Mouse (Mus musculus): ENCODE data around the gene Ggt5. TPM values are rescaled to one million over a fixed set of nuclear protein-coding genes. Genes with fewer than 3 reads are reported as not detected.

The Ggt5 gene
- total RNA-seq (2021): 1 to 10 TPM; 2.9 to 4.6 TPM
- long read RNA-seq, experiment 1, full-length matches to known transcripts: 1 of 2 reads
- long read RNA-seq, experiment 1, partial matches to known transcripts: 1 of 2 reads
- long read RNA-seq, experiment 1, other reads (novel, unspliced or antisense): 0 of 2 reads
- long read RNA-seq, experiment 2, full-length matches to known transcripts: 2 of 2 reads
- long read RNA-seq, experiment 2, partial matches to known transcripts: 0 of 2 reads
- long read RNA-seq, experiment 2, other reads (novel, unspliced or antisense): 0 of 2 reads

DNA sequence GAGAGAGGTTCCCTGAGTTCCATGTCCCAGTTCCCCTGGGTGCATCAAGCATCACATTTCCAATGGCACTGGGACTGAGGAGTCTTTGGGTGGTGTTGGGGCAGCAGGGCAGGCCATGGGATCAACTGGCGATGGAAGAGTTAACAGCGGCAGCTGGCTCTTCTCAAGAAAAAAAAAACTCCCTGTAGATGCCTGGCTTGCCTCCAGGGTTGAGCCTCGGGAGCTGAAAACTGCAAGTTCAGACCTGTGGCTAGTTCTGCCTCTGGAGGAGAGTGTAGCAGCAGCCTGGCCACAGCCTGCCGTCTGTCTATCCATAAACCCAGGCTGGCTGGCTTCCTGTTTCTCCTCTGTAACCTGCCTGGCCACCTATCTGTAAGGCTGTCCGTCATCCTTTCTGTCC, at the start of gene Ggt5:
TSS of gene Ggt5 (plus strand) at position 212 of the 400 bp plus-strand sequence.
- H3K4me3 ChIP-seq: peak within 1 kb of the TSS; percentile 68

DNA sequence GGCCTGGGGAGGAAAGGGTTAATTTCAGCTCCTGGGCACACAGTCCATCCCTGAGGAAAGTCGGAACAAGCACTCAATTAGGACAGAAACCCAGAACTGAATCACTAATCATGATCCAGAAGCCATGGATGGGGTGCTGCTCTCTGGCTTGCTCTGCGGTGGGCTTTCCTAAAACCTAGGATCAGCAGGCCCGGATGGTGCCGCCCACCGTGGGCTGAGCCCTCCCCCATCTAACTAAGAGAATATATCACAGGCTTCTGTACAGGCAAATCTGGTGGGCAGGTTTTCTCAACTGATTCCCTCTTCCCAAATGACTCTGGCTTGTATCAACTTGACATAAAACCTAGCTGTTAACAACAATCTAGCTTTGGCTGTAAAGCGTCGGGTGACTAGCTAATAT, 41.2 kb upstream of the Ggt5 start:
- no peak overlapping the region for H3K4me3 ChIP-seq
- H3K27ac ChIP-seq: no peak overlapping the region
- DNase-seq: no peak
- TF ChIP-seq CTCF (IDR thresholded peaks at IDR 0.05): no peak
- intact Hi-C loops (cut with DNase I): no loop called here

More for the DNA sequence above, at the start of gene Ggt5:
- DNase-seq: peak; percentile 75
- no peak for TF ChIP-seq CTCF (IDR thresholded peaks at IDR 0.05)
- intact Hi-C loops (cut with DNase I): loop anchor here (5.0 to 10.0 kb wide), 2 partner anchors 118 to 366 kb away; partner anchors contain the start of gene Gm5134
- peak within 1 kb of the TSS; percentile 84 for H3K27ac ChIP-seq

DNA sequence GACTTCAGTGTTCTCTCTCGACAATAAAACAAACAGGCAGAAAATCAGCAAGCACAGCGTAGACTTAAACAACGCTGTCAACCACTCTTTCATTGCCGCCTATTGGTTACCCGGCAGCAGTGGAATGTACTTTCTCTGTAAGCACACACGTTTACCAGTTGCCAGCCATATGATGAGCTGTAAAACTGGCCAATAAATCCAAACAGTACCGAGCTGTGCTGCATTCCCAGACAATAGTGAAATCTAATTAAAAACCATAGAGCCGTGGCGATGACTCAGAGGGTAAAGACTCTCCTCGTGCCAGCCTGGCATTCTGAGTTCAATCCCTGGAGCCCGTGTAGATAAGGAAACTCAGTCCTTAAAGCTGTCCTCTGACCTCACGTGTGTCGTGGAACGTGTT, 40.7 kb upstream of the Ggt5 start:
- DNase-seq: no peak
- no peak for TF ChIP-seq CTCF (IDR thresholded peaks at IDR 0.05)
- Histone ChIP-seq H3K27ac (no peak overlapping the region), H3K4me3 (no peak overlapping the region)
- intact Hi-C loops (cut with DNase I): no loop called here

DNA sequence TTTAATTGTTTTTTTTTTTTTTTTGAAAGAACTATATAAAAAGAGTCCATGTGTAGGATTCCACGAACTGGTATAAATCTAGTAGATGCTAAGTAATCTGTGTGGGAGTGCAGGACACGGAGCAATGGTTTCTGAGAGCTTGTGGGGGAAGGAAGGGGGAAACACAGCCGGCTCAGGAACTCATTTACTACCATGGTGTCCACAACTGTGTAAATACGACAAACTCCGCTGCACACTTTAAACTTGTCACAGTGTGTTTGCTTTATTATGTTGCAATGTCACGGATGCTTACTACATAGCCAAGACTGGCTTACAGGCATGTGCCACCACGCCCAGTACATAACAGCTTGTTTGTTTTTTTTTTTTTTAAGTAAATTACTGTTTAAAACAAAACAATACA, 39.3 kb upstream of the Ggt5 start:
- TF ChIP-seq CTCF (IDR thresholded peaks at IDR 0.05): no peak
- Histone ChIP-seq H3K4me3 (no peak overlapping the region), H3K27ac (no peak overlapping the region)
- no peak for DNase-seq
- intact Hi-C loops (cut with DNase I): no loop called here

DNA sequence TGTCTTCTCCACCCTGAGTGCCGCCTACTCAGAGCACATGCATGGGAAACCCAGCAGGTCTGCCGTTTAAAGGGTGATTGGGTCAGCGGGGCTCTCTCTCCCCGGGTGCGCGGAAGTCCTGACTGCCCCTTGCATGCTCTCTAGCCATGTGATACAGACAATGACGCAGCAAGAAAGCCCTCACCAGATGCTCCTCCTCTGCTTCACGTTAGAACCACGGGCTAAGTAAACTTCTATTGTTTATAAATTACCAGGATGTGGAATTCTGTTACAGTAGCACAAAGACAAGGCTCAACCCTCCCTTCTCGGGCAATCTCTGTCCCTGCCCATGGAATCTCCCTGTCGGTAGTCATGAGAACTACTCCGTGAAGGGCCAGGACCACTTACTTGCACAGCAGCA, 38.0 kb upstream of the Ggt5 start:
- no peak for DNase-seq

DNA sequence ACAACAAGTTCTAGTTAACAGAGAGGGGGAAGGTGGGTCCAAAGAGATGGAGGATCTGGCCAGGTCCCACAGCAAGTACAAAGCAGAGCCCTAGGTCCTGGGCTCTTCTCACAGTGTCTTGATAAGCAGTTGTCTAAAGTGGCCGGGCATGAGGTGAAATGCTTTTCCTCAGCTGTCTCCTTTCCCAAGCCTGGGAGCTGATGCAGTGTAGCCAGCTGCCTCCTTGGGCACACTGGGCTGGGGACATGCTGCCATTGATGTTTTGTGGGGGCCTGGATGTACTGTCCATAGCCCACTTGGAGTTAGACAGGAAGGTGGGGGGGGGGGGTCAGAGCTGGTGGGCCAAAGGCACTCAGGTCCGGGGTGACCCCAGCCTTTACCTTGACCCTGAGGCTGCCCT, 37.0 kb upstream of the Ggt5 start:
- no peak overlapping the region for H3K4me3 ChIP-seq

More for the DNA sequence above, 38.0 kb upstream of the Ggt5 start:
- H3K4me3 ChIP-seq: no peak overlapping the region
- intact Hi-C loops (cut with DNase I): no loop called here
- no peak overlapping the region for H3K27ac ChIP-seq
- TF ChIP-seq CTCF (IDR thresholded peaks at IDR 0.05): no peak

DNA sequence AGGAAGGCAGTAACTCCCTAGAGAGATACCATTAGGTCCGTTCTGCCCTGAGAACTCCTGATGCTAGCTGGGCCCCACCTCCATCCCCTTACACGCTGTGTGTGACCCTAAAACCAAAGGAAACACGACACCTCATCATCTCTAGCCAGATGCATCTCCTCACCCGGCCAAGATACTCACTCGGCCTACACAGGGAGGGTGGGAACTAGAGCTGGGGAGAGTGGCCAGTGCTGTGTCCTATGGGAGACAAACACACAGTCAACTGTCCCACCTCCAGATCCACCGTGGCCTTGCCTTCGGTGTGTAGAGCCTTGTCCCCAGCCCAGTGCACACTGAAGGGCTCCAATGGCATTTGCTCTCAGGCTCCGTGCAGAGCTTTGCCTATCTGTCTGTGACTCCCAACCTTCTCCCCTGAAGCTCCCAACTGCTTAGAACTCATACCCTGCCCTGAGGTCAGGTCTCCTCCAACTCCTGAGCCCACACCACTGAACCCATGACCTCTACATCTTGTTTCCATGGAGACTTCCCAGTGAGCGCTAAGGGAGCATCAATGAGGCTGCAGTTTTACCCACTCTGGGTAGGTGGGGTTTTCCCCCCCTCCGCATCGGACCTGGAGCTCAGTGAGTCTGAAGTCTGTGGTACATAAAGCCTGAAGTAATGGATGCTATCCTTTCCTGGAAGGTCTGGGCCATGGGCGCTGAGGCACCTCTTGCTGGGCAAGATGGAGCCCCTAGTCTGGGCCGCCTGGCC, 36.3 kb upstream of the Ggt5 start:
- no peak for DNase-seq
- H3K4me3 ChIP-seq: no peak overlapping the region
- intact Hi-C loops (cut with DNase I): no loop called here
- no peak for TF ChIP-seq CTCF (IDR thresholded peaks at IDR 0.05)
- no peak overlapping the region for H3K27ac ChIP-seq

More for the DNA sequence above, 37.0 kb upstream of the Ggt5 start:
- no peak for DNase-seq
- intact Hi-C loops (cut with DNase I): no loop called here
- H3K27ac ChIP-seq: no peak overlapping the region
- no peak for TF ChIP-seq CTCF (IDR thresholded peaks at IDR 0.05)

DNA sequence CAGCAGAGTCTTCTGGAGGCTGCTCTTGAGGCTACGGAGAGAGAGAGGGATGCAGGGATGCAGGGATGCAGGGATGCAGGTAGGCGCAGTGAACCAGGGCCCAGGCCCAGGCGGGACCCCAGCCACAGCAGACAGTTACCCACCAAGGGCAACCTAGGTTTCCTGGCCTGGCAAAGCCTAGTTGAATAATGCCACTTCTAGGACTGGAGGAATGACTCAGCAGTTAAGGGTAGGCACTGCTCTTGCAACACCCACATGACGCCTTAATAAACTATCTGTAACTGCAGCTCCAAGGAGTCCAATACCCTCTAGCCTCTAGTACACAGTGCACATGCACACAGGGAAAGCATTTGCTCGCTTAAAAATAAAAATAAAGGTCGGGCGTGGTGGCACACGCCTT, 35.0 kb upstream of the Ggt5 start:
- DNase-seq: no peak
- no peak overlapping the region for H3K4me3 ChIP-seq
- H3K27ac ChIP-seq: no peak overlapping the region
- intact Hi-C loops (cut with DNase I): no loop called here
- no peak for TF ChIP-seq CTCF (IDR thresholded peaks at IDR 0.05)

DNA sequence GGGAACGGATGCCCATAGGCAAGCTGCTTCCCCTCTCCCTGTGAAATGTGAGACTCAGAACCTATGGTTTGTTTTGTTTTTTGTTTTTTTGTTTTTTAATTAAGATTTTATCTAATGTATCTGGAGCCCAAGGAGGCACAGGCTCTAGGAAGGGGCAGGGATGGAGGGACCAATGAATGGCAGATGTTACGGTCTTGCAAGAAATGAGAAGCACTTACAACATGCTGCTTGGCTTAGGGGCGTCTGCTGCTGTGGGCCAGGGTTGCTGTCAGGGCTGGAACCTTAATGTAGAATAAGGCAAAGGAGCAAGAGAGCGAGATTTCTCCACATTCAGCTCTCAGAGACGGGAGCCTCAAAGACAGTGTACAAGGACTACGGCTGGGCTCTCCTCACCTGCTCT, 33.6 kb upstream of the Ggt5 start:
- intact Hi-C loops (cut with DNase I): no loop called here
- Histone ChIP-seq H3K4me3 (no peak overlapping the region), H3K27ac (no peak overlapping the region)
- TF ChIP-seq CTCF (IDR thresholded peaks at IDR 0.05): no peak
- DNase-seq: no peak

DNA sequence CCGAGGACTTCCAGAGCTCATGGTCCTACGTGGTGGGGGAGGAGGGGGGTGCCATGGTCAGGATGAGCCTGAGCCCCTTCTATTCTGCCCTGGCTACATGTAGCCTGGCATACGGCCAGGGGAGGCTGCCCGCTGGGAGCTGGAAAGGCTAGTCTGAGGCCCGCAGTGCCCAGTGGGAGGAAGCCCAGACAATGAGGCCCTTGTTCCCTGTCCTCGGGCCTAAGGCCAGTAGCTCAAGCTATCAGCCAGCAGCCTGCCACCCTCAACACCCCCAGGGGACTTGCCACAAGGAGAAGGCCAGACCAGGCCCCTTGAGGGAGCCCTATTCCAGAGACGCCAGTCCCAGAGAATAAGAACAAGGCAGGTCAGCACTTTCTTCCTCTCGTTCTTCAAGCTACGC, 33.1 kb upstream of the Ggt5 start:
- intact Hi-C loops (cut with DNase I): no loop called here
- no peak for TF ChIP-seq CTCF (IDR thresholded peaks at IDR 0.05)
- no peak for DNase-seq
- H3K4me3 ChIP-seq: no peak overlapping the region
- H3K27ac ChIP-seq: no peak overlapping the region

DNA sequence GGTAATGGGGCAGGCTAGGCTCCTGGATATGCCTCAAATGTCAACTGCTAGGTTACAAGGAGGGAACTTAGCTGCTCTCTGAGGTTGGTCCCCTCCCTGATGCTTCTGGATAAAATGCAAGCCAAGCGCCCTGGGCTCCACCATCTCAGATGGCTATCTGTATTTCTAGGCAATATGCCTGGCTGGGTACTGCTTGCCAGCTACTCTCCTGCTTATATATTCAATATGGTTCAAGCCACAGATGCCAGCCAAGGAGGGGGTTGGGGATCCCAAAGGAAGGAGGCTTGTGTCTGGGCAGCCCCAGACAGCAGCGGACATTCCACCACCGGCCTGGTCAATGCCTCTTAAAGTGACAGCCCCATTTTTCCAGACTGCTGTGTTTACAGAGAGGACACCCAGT, 30.6 kb upstream of the Ggt5 start:
- Histone ChIP-seq H3K4me3 (no peak overlapping the region; the same call in 1 of the 2 replicates), H3K27ac (no peak overlapping the region)
- no peak for DNase-seq
- intact Hi-C loops (cut with DNase I): no loop called here
- no peak for TF ChIP-seq CTCF (IDR thresholded peaks at IDR 0.05)

DNA sequence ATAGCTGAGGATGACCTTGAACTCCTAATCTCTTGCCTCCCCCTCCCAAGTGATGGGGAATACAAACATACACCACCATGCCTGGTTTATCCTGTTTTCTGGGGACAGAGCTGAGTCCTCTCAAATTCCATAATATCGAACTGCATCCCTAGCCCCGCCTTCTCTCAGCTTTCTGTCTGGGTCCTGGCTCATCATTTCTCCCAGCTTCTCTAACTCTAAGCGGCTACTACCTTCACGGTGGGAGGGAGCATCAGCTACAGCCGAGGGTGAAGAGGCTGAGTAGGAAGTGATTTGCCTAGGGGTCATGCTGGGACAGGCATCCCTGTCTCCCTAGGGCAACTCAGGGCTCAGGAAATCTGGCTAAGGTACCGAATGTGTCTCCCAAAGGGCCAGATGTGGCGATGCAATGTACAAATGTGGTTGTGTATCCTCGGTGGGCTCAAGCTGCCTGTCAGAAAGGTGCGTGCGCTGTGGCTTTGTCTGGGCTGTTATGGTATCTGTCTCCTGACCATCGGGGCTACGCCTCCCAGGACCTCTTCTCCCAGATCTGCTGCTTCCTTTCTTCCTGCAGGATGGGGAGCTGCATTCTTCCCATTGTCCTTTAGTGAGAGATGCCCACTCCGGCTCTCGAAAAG, 30.0 kb upstream of the Ggt5 start:
- no peak for TF ChIP-seq CTCF (IDR thresholded peaks at IDR 0.05)
- DNase-seq: no peak
- H3K4me3 ChIP-seq: peak overlapping the region; percentile 66
- peak overlapping the region; percentile 38; the same call in 1 of the 2 replicates for H3K27ac ChIP-seq
- intact Hi-C loops (cut with DNase I): no loop called here
